Mouse (Mus musculus) forebrain, embryonic 15.5 days (tissue): ENCODE measurements around the gene Def8. TPM values are rescaled to one million over a fixed set of nuclear protein-coding genes. Genes with fewer than 3 reads are reported as not detected.

ENCODE experiments used
- ATAC-seq: fragments of 200-750 bp; cut with Nextera tagmentation; replicated peaks from 2 replicates; pipeline ENCODE4 v1.8.0; 2017; ENCODE audit warnings: mild to moderate bottlenecking, moderate TSS enrichment, moderate library complexity
- H3K27ac ChIP-seq: fragments of 300-500 bp; sonication (generic); replicated peaks from 2 replicates; pipeline ENCODE4 v1.5.1; 2015; ENCODE audit warnings: mild to moderate bottlenecking, inconsistent platforms
- H3K27me3 ChIP-seq: fragments of 300-500 bp; sonication (generic); 2 replicates; pipeline ENCODE4 v1.6.1; 2015; ENCODE audit warnings: inconsistent platforms
- H3K36me3 ChIP-seq: fragments of 300-500 bp; sonication (generic); 2 replicates; pipeline ENCODE4 v1.6.1; 2015; ENCODE audit warnings: mild to moderate bottlenecking, inconsistent platforms
- H3K4me1 ChIP-seq: fragments of 300-500 bp; sonication (generic); 2 replicates; pipeline ENCODE4 v1.6.1; 2015; ENCODE audit warnings: inconsistent platforms
- H3K4me2 ChIP-seq: fragments of 300-500 bp; sonication (generic); replicated peaks from 2 replicates; pipeline ENCODE4 v1.6.1; 2015; ENCODE audit warnings: mild to moderate bottlenecking, inconsistent platforms
- H3K4me3 ChIP-seq: fragments of 300-500 bp; sonication (generic); 2 replicates; pipeline ENCODE4 v1.5.1; 2015; ENCODE audit warnings: mild to moderate bottlenecking, inconsistent platforms
- H3K9ac ChIP-seq: fragments of 300-500 bp; sonication (generic); replicated peaks from 2 replicates; pipeline ENCODE4 v1.6.1; 2015; ENCODE audit warnings: mild to moderate bottlenecking, inconsistent platforms
- H3K9me3 ChIP-seq: fragments of 300-500 bp; sonication (generic); 2 replicates; pipeline ENCODE4 v1.6.1; 2016; ENCODE audit warnings: inconsistent platforms
- WGBS: fragments of 180-500 bp; shearing (Covaris S2); methylation state at CpG from one replicate; pipeline ENCODE4 v1.1.7; 2015; ENCODE audit warnings: mixed read lengths; 5-methylcytosine and 5-hydroxymethylcytosine counted together
- polyA plus RNA-seq: library from polyadenylated mRNA; unstranded; fragments of >200 nt; fragmentation: Nextera tagmentation; extraction: Ambion mirVana; gene quantifications from 2 replicates; pipeline ENCODE4 v1.2.1, GENCODE M21; 2015

Gene Def8
- polyA plus RNA-seq, 1 experiment from 2014 or later, result 46.3 TPM

DNA sequence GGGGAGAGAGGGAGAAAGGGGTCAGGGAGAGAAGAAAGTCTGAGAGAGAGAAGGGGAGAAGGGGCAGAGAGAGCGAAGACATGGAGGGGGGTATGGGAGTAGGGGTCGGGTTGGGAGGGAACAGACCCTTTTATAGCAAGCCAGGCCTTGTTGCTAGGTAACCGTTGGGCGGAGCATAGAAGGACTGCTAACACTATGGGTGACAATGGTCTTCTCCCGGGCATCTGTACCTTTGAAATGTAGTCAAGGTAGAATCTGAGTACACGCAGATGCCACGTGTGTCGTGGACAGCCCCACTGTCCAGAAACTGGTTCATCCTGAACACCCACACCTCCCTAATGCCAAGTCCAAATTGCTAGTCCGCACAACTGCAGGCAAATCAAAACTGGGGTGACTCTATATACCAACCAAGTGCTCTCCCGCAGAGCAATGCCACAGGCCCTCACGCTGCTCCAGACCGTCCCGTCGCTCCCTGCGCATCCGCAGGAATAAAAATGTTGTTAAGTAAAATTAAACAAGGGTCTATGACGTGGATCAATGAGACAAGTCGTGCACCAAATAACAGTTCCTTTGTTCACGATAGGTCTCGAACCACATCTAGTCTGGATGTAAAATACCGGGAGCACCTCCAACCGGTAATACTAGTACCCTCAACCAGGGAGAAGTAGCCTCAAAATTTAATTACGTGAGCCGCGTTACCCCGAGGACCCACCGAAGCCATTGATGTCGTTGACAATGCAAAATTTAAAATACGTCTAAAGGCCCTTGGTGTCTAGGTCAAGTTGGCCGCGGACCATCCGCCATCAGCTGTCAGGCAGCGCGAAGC lies 53.8 kb downstream of the Def8 start:
- peak; percentile 72 for ATAC-seq

DNA sequence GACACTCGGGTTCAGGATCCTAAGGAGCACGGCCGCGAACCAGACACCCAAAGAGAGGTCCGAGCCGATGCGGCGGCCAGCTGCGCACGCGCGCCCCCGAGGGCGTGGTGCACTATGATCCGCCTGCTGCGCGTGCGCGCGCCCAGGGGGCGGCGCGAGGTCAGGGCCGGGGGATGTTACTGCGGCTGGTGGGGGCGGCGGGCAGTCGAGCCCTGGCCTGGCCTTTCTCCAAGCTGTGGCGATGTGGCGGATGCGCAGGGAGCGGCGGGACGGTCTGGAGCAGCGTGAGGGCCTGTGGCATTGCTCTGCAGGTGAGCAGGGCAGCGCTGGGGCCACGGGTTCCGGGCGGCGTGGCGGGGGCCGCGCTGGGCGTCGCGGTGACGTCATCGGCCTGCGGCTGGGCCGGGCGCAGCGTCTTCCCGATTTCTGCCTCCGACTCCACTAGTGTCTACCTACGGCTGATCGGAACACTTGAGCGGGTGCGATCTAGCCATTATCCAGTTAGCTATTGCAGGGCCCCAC lies 54.5 kb downstream of the Def8 start, which contains the start of gene Afg3l1:
Gene Afg3l1 (plus strand): TSS at position 167 of the 522 bp plus-strand sequence.
- H3K4me1 ChIP-seq, result peaks cover 20% of the 10 kb centered on the region
- H3K4me3 ChIP-seq, result peak within 1 kb of the TSS; percentile 94
- peak within 1 kb of the TSS; percentile 87 for H3K9ac ChIP-seq
- H3K27me3 ChIP-seq, result no peaks in the 10 kb centered on the region
- H3K36me3 ChIP-seq, result peaks cover 22% of the 10 kb centered on the region
- peak within 1 kb of the TSS; percentile 79 for H3K4me2 ChIP-seq
- peak within 1 kb of the TSS; percentile 97 for H3K27ac ChIP-seq
- under 1% methylated on average over 58 of the region's 58 CpGs for WGBS
- H3K9me3 ChIP-seq, result no peaks in the 10 kb centered on the region
- ATAC-seq, result peak; percentile 94

More for the DNA sequence above, 53.8 kb downstream of the Def8 start:
- Histone ChIP-seq H3K27ac (peak overlapping the region; percentile 97), H3K9me3 (no peaks in the 10 kb centered on the region), H3K27me3 (no peaks in the 10 kb centered on the region), H3K36me3 (peaks cover 15% of the 10 kb centered on the region), H3K4me2 (peak overlapping the region; percentile 79), H3K9ac (peak overlapping the region; percentile 87), H3K4me3 (peak overlapping the region; percentile 94), H3K4me1 (peaks cover 20% of the 10 kb centered on the region)
- 7% methylated on average over 34 of the region's 34 CpGs for WGBS

DNA sequence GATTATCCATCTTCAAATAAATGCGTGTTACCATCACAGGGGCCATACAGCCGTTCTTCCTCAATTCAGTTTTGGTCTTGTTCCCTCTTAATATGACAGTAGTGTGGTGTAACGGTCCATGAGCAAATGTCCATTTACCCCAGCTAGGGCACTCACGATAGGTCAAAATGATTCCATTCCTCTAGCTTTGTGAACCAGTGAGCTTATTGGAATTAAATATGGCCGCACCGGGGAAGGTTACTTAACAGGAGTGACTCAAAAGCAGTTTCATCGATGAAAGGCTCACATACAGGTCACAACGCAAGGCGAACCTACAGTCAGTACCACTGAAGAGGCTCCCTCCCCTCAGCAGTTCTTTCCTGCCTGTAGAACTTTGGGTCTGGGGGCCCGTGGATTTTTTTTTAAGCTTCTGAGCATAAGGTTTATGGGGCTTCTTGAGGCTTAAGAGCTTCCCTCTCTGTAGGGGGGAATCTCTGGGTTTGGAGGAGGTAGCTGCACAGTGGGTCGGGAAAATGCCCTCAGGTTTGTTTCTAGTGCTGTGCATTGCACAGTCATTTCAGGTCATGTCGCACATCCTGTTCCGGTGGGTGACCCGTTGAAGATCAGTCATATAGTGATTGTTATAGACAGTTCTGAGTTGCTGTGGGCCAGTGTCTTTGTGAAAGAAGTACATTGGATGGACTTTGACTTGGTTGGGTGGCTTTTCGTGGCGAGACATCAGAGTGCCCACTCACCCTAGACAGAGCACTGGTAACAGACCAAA lies 55.3 kb downstream of the Def8 start:
- ATAC-seq, result peak; percentile 20; the same call in 1 of the 2 replicates
- H3K9ac ChIP-seq, result peak overlapping the region; percentile 87
- H3K4me1 ChIP-seq, result peaks cover 20% of the 10 kb centered on the region
- peak overlapping the region; percentile 94 for H3K4me3 ChIP-seq
- peak overlapping the region; percentile 79 for H3K4me2 ChIP-seq
- 36% methylated on average over 16 of the region's 16 CpGs for WGBS
- peaks cover 25% of the 10 kb centered on the region for H3K36me3 ChIP-seq
- H3K9me3 ChIP-seq, result no peaks in the 10 kb centered on the region
- H3K27me3 ChIP-seq, result no peaks in the 10 kb centered on the region
- H3K27ac ChIP-seq, result peak overlapping the region; percentile 97

DNA sequence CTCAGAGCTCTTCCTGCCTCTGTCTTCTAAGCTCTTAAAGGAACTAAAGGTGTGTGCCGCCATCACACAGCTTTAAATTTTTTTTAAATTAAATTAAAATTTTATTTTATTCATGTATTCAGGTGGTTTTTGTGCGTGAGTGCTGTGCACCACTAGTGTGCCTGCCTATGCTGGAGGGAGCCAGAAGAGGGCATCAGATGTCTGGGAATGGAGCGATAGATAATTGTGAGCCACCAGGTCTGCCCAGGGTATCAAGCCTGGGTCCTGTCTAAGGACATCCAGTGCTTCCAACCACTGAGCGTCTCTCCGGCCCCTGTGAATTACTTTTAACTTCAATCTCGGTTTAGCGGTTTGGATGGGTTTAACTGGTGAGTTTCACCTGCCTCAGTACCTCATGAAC lies 59.3 kb downstream of the Def8 start:
- no peak for ATAC-seq
- H3K4me3 ChIP-seq, result no peak overlapping the region
- H3K27me3 ChIP-seq, result no peaks in the 10 kb centered on the region
- no peak overlapping the region for H3K9ac ChIP-seq
- WGBS, result 86% methylated on average over 7 of the region's 7 CpGs
- H3K4me2 ChIP-seq, result no peak overlapping the region
- H3K27ac ChIP-seq, result no peak overlapping the region
- H3K36me3 ChIP-seq, result peaks cover 55% of the 10 kb centered on the region
- peaks cover 13% of the 10 kb centered on the region for H3K4me1 ChIP-seq
- no peaks in the 10 kb centered on the region for H3K9me3 ChIP-seq

DNA sequence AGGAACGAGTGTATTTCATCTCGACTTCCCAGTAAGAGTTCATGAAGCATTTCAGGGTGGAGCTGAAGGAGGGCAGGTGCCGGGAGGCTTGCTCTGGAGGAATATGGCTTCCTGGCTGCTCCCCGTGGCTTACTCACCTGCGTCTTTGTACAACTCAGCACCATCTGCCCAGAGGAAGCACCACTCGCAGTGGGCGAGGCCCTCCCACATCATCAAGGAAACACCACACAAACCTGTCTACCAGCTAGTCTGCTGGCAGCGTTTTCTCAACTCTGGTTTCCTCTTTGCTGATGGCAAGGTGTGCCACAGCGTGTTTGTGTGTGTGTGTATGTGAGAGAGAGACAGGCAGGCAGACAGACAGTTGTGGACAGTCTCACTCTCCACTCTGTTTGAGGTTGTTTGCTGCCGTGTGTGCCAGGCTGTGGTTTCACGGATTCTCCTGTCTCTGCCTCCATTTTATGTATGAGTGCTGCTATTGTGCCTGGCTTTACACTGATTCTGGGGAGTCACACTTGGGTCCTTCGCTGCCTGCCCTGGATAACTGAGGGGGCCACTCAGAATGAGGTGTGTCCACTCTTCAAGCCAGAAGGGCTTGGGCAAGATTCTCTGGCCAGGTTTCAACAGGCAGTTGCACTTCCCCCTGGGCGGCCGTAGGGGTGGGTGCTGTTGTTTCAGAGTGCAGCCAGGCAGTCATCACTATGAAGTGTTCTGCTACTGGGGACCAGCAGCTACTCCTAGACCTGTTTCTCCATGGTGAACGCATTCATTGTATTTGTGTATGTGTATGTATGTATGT lies 68.2 kb downstream of the Def8 start:
- Histone ChIP-seq H3K9ac (no peak overlapping the region), H3K4me1 (no peaks in the 10 kb centered on the region), H3K27ac (no peak overlapping the region), H3K4me2 (no peak overlapping the region), H3K27me3 (no peaks in the 10 kb centered on the region), H3K4me3 (no peak overlapping the region), H3K9me3 (no peaks in the 10 kb centered on the region), H3K36me3 (peaks cover 94% of the 10 kb centered on the region)
- no peak for ATAC-seq
- WGBS, result 92% methylated on average over 15 of the region's 15 CpGs

DNA sequence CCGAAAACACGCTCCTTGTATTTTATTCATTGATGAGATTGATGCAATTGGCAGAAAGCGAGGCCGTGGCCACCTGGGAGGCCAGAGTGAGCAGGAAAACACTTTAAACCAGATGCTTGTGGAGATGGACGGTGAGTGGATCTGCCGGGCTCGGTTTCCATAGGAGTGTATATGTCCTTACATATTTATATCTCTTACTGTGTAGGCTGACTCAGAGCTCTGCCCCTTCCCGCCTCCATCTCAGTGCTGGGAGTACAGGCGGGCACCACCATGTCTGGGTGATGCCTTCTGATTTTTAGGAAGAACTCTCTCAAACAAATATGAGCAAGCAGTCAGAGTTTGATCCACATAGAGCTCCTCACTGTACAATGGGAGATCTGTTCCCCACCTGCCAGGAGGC lies 69.6 kb downstream of the Def8 start:
- no peak for ATAC-seq

DNA sequence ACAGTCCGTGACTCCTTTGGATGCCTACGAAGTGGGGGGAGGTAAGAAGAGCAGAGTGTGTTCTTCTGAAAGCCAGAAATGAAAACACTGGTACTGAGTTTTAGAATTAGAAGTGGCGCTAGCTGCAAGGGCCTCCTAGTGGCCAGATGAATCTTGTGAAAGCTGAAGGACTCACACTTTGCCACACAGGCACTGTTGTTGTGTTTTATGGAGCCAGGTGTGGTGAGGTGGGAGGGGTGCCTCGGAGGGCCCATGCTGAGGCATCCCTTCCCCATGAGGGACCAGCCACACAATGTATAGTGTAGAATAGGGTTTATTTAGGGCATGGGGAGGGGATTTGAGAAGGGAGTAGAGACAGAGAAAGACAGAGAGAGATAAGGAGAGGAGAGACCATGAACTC lies 74.4 kb downstream of the Def8 start:
- WGBS, result 89% methylated on average over 4 of the region's 4 CpGs
- Histone ChIP-seq H3K9me3 (no peaks in the 10 kb centered on the region), H3K27ac (no peak overlapping the region), H3K27me3 (no peaks in the 10 kb centered on the region), H3K4me2 (no peak overlapping the region), H3K4me1 (no peaks in the 10 kb centered on the region), H3K36me3 (peaks cover 88% of the 10 kb centered on the region), H3K4me3 (no peak overlapping the region), H3K9ac (no peak overlapping the region)
- ATAC-seq, result no peak

More for the DNA sequence above, 69.6 kb downstream of the Def8 start:
- Histone ChIP-seq H3K4me2 (no peak overlapping the region), H3K4me3 (no peak overlapping the region), H3K36me3 (peaks cover 89% of the 10 kb centered on the region), H3K4me1 (no peaks in the 10 kb centered on the region), H3K27ac (no peak overlapping the region), H3K9ac (no peak overlapping the region), H3K9me3 (no peaks in the 10 kb centered on the region), H3K27me3 (no peaks in the 10 kb centered on the region)
- WGBS, result 96% methylated on average over 9 of the region's 9 CpGs

DNA sequence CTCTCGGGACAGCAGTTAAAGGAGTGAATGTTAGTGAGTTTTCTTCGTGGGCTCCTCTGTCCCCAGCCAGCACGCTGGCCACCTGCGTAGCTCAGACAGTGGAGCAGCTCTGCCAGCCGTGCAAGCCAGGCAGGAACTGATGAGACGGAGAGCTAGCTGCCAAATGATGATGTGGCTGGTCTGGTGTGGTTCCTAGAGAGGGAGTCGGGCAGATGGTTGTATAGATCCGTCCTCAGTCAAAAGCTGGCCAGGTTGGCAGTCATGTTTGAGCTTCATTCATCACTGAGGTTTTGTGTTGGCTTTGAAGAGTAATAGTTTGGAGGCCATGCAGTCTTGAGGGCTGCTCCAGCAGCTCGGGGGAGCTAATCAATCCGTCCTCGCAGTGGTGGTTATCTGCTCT lies 75.6 kb downstream of the Def8 start:
- H3K4me1 ChIP-seq, result no peaks in the 10 kb centered on the region
- no peaks in the 10 kb centered on the region for H3K27me3 ChIP-seq
- 87% methylated on average over 11 of the region's 11 CpGs for whole genome bisulfite sequencing
- no peaks in the 10 kb centered on the region for H3K9me3 ChIP-seq
- no peak for ATAC-seq
- H3K36me3 ChIP-seq, result peaks cover 88% of the 10 kb centered on the region
- no peak overlapping the region for H3K9ac ChIP-seq
- H3K27ac ChIP-seq, result no peak overlapping the region
- H3K4me2 ChIP-seq, result no peak overlapping the region
- no peak overlapping the region for H3K4me3 ChIP-seq

DNA sequence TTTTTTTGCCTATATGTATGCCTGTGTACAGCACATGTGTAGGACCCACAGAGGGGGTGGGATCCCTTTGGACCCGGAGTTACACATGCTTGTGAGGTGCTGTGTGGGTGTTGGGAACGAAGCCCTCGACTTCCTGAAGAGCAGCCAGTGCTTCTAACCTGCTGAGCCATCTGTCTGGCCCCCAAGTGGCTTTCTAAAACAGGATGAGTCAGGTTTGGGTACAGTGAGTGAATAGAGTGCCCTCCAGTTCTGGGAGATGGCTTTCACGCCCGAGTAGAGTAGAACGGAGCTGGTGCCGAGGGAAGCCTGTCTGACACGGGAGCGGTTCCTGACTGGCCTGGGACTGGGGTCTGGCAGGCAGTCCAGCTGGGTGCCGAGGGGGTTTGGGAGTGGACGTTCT lies 76.2 kb downstream of the Def8 start:
- H3K9me3 ChIP-seq, result no peaks in the 10 kb centered on the region
- no peak overlapping the region for H3K27ac ChIP-seq
- no peaks in the 10 kb centered on the region for H3K27me3 ChIP-seq
- no peak overlapping the region for H3K9ac ChIP-seq
- ATAC-seq, result no peak
- peaks cover 88% of the 10 kb centered on the region for H3K36me3 ChIP-seq
- H3K4me3 ChIP-seq, result no peak overlapping the region
- H3K4me2 ChIP-seq, result no peak overlapping the region
- 95% methylated on average over 11 of the region's 11 CpGs for WGBS
- no peaks in the 10 kb centered on the region for H3K4me1 ChIP-seq

DNA sequence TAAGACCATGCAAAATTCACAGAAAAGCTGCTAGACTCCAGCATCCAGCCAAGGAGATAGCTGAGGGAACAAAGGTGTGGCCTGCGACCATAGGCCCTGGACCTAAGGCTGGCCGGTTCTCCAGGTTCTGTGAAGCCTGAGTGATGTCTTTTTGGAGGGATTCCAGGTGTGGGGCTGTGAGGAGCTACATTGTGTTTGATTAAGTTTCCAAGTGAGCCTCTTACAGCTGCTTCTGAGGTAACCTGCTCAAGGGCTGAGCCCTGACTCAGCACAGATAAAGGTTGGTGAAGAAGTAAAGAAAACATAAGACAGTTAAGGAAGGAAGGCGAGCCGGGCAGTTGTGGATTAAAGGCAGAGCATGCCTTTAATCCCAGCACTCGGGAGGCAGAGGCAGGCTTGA lies 78.9 kb downstream of the Def8 start:
- ATAC-seq, result no peak
- Histone ChIP-seq H3K4me2 (no peak overlapping the region), H3K9me3 (no peaks in the 10 kb centered on the region), H3K27ac (no peak overlapping the region), H3K27me3 (no peaks in the 10 kb centered on the region), H3K9ac (no peak overlapping the region), H3K4me1 (no peaks in the 10 kb centered on the region), H3K36me3 (peaks cover 87% of the 10 kb centered on the region), H3K4me3 (no peak overlapping the region)
- WGBS, result 91% methylated on average over 5 of the region's 5 CpGs

DNA sequence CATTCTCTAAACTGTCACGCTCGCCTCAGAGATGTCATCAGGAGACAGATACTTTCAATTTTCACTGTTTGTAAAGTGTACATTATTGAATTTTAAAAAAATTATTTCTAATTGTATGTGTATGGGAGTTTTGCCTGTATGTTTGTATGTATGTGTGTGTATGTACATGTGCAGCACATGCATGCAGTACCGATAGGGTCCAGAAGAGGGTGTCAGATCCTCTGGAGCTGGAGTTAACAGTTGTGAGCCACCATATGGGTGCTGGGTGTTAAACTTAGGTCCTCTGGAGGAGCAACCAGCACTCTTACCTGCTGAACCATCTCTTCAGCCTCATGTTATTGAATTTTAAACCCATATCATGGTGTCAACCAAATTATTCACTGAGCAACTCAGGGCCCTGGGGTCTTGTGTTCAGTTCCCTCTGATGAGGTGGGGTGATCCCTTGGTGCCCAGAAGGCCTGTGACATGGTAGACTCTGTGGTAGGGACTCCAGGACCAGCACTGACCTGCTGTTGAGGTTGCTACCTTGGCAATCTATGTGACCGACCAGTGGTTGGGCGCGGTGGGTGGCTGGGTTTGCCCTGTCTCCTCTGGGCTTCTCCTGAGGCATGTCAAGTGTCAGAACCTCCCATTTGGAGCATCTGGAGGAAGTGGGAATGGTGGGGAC lies 80.6 kb downstream of the Def8 start:
- Histone ChIP-seq H3K4me3 (no peak overlapping the region), H3K9ac (no peak overlapping the region), H3K27ac (no peak overlapping the region), H3K36me3 (peaks cover 93% of the 10 kb centered on the region), H3K4me1 (no peaks in the 10 kb centered on the region), H3K9me3 (no peaks in the 10 kb centered on the region), H3K27me3 (no peaks in the 10 kb centered on the region), H3K4me2 (no peak overlapping the region)
- no peak for ATAC-seq
- 98% methylated on average over 6 of the region's 6 CpGs for WGBS
